8 mouse cellular contexts compared by ENCODE assay signal in the genomic region with DNA sequence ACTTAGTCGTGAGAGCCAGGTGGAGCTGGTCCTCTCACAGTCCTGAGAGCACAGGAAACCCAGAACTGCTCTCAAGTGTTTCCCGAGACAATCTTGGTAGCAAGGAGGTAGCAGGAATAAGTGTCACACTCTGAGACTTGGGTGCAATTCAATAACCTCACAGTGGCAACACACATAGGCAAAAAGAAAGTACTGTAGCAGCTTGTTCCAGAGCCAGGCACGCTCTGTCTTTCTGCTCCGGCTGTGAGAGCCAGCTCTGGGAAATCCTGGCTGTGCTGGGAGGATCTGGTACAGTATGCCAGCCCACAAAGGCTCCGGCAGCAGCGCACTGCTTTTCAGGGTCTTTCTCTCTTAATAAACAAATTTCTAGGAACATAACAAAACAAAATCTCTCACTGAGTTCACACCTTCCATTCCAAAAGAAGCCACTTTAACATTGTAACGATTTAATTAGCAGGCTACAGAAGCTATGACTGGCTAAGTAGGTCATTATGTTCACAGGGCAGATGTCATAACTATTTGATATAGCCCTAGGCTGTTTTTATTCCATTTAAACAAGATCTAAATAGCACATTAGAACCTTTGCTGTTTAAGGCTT. TPM values are rescaled to one million over a fixed set of nuclear protein-coding genes. Genes with fewer than 3 reads are reported as not detected.
A peak's percentile ranks its signal among the peaks of the same experiment; 100 is the strongest.
DNase-seq lines count a peak whose midpoint lies in the region; ATAC-seq and TF ChIP-seq lines count a peak whose summit lies in the region.

No protein-coding gene starts in this region.

- TF ChIP-seq POLR2A in kidney, adult 2 months (IDR thresholded peaks at IDR 0.05; ENCODE audit: low read depth, low read length): no peak

- intact Hi-C loops in left cerebral cortex, postnatal 14 days (cut with DNase I): loop anchor here (10.0 kb wide), 1 partner anchor 192 kb away; no protein-coding TSS in a partner anchor

- H3K4me3 ChIP-seq in kidney, embryonic 15.5 days (replicated peaks): peak overlapping the region; percentile 90
- H3K4me3 ChIP-seq in kidney, adult 2 months (ENCODE audit: insufficient read depth, low read depth, low read length): no peak overlapping the region
- peak overlapping the region; percentile 96 for H3K4me3 ChIP-seq in embryonic facial prominence, embryonic 10.5 days
- peak overlapping the region; percentile 93 for H3K4me3 ChIP-seq in heart, embryonic 13.5 days
- H3K4me3 ChIP-seq in neural tube, embryonic 13.5 days: peak overlapping the region; percentile 60

- peak overlapping the region; percentile 95 for H3K4me2 ChIP-seq in kidney, embryonic 15.5 days
- peak overlapping the region; percentile 91 for H3K4me2 ChIP-seq in heart, embryonic 13.5 days
- peak overlapping the region; percentile 76 for H3K4me2 ChIP-seq in neural tube, embryonic 13.5 days

- WGBS in kidney, embryonic 15.5 days: 65% methylated on average over 7 of the region's 7 CpGs
- 54% methylated on average over 7 of the region's 7 CpGs for WGBS in kidney, adult 2 months
- WGBS in embryonic facial prominence, embryonic 10.5 days: 74% methylated on average over 7 of the region's 7 CpGs
- 55% methylated on average over 7 of the region's 7 CpGs for WGBS in heart, embryonic 13.5 days
- WGBS in neural tube, embryonic 13.5 days: 54% methylated on average over 7 of the region's 7 CpGs

- no peak for ATAC-seq in kidney, embryonic 15.5 days (replicated peaks; ENCODE audit: low FRiP score)
- no peak for ATAC-seq in heart, embryonic 13.5 days (ENCODE audit: extremely low read depth, insufficient number of reproducible peaks, low FRiP score, low TSS enrichment)
- no peak for ATAC-seq in neural tube, embryonic 13.5 days (ENCODE audit: low read depth)

- peak overlapping the region; percentile 85; the same call in 1 of the 2 replicates for H3K9ac ChIP-seq in kidney, embryonic 15.5 days
- peak overlapping the region; percentile 97 for H3K9ac ChIP-seq in heart, embryonic 13.5 days
- peak overlapping the region; percentile 82 for H3K9ac ChIP-seq in neural tube, embryonic 13.5 days

- H3K36me3 ChIP-seq in kidney, embryonic 15.5 days: peaks cover 15% of the 10 kb centered on the region
- no peaks in the 10 kb centered on the region for H3K36me3 ChIP-seq in kidney, adult 2 months (ENCODE audit: control insufficient read depth, insufficient read depth, low read length)
- H3K36me3 ChIP-seq in embryonic facial prominence, embryonic 10.5 days (replicated peaks): peaks cover 18% of the 10 kb centered on the region
- peaks cover 26% of the 10 kb centered on the region for H3K36me3 ChIP-seq in heart, embryonic 13.5 days
- peaks cover 9% of the 10 kb centered on the region for H3K36me3 ChIP-seq in neural tube, embryonic 13.5 days

- H3K4me1 ChIP-seq in kidney, embryonic 15.5 days: peaks cover 12% of the 10 kb centered on the region
- H3K4me1 ChIP-seq in kidney, adult 2 months (ENCODE audit: control insufficient read depth, insufficient read depth, low read length): no peaks in the 10 kb centered on the region
- H3K4me1 ChIP-seq in embryonic facial prominence, embryonic 10.5 days: peaks cover 14% of the 10 kb centered on the region
- H3K4me1 ChIP-seq in heart, embryonic 13.5 days: peaks cover 36% of the 10 kb centered on the region
- H3K4me1 ChIP-seq in neural tube, embryonic 13.5 days (replicated peaks): peaks cover 23% of the 10 kb centered on the region

- no peaks in the 10 kb centered on the region for H3K9me3 ChIP-seq in kidney, embryonic 15.5 days (replicated peaks)
- H3K9me3 ChIP-seq in embryonic facial prominence, embryonic 10.5 days: no peaks in the 10 kb centered on the region
- no peaks in the 10 kb centered on the region for H3K9me3 ChIP-seq in heart, embryonic 13.5 days
- H3K9me3 ChIP-seq in neural tube, embryonic 13.5 days: no peaks in the 10 kb centered on the region

- no peaks in the 10 kb centered on the region for H3K27me3 ChIP-seq in kidney, embryonic 15.5 days
- H3K27me3 ChIP-seq in kidney, adult 2 months (replicated peaks; ENCODE audit: control insufficient read depth, insufficient read depth, low read length): no peaks in the 10 kb centered on the region
- H3K27me3 ChIP-seq in embryonic facial prominence, embryonic 10.5 days (replicated peaks; ENCODE audit: low read depth, poor library complexity, severe bottlenecking): no peaks in the 10 kb centered on the region
- no peaks in the 10 kb centered on the region for H3K27me3 ChIP-seq in heart, embryonic 13.5 days (replicated peaks)
- H3K27me3 ChIP-seq in neural tube, embryonic 13.5 days: no peaks in the 10 kb centered on the region

- DNase-seq in kidney, adult 2 months: no peak
- DNase-seq in embryonic facial prominence, embryonic 10.5 days (ENCODE audit: low spot score): no peak
- peak; percentile 66 to 79 for DNase-seq in left cerebral cortex, postnatal 14 days (ENCODE audit: low spot score in 2 of 2)
- no peak for DNase-seq in ovary, postnatal 10 days (ENCODE audit: low spot score)
- DNase-seq in embryo, embryonic 9.5 days (ENCODE audit: extremely low spot score): no peak

- H3K27ac ChIP-seq in kidney, embryonic 15.5 days: no peak overlapping the region
- no peak overlapping the region for H3K27ac ChIP-seq in kidney, adult 2 months (ENCODE audit: insufficient read depth, low read depth, low read length)
- no peak overlapping the region for H3K27ac ChIP-seq in embryonic facial prominence, embryonic 10.5 days (replicated peaks)
- H3K27ac ChIP-seq in heart, embryonic 13.5 days (replicated peaks): 0 out of 2 replicates have a peak overlapping the region, but pooled peaks have one; percentile 20
- peak overlapping the region; percentile 78 for H3K27ac ChIP-seq in neural tube, embryonic 13.5 days (replicated peaks)

- no peak for TF ChIP-seq CTCF in kidney, adult 2 months (conservative IDR thresholded peaks at IDR 0.05; ENCODE audit: insufficient read depth, insufficient read length, low read depth, low read length)

RNA-seq across cellular contexts. Expression of a gene that starts 1.5 kb away (rescaled TPM):
- 5.0 and 5.6 TPM in 2 replicates for polyA plus RNA-seq in kidney, embryonic 15.5 days (2015; fragmentation: Nextera tagmentation; extraction: Ambion mirVana)
- 2.1 TPM in 2 replicates for polyA plus RNA-seq in kidney, adult 2 months (2012; rRNA removed)
- polyA plus RNA-seq in embryonic facial prominence, embryonic 10.5 days (2016; fragmentation: Nextera tagmentation; extraction: Ambion mirVana): 6.4 and 7.3 TPM in 2 replicates
- polyA plus RNA-seq in heart, embryonic 13.5 days (2015; fragmentation: Nextera tagmentation; extraction: Ambion mirVana): 6.9 and 7.3 TPM in 2 replicates
- total RNA-seq in left cerebral cortex, postnatal 14 days (2021): 10 to 100 TPM; 71.1 to 85.1 TPM
- polyA plus RNA-seq in neural tube, embryonic 13.5 days (2015; fragmentation: Nextera tagmentation; extraction: Ambion mirVana): 15.1 and 16.9 TPM in 2 replicates

RNA-seq across cellular contexts. Expression of a gene that starts 12.1 kb away (rescaled TPM):
- 14.9 and 16.4 TPM in 2 replicates for polyA plus RNA-seq in kidney, embryonic 15.5 days (2015; fragmentation: Nextera tagmentation; extraction: Ambion mirVana)
- polyA plus RNA-seq in kidney, adult 2 months (2012; rRNA removed): 4.8 and 7.9 TPM in 2 replicates
- 16.6 and 16.7 TPM in 2 replicates for polyA plus RNA-seq in embryonic facial prominence, embryonic 10.5 days (2016; fragmentation: Nextera tagmentation; extraction: Ambion mirVana)
- polyA plus RNA-seq in heart, embryonic 13.5 days (2015; fragmentation: Nextera tagmentation; extraction: Ambion mirVana): 8.2 and 9.3 TPM in 2 replicates
- 1 to 10 TPM; 7.4 to 10.0 TPM for total RNA-seq in left cerebral cortex, postnatal 14 days (2021)
- 10.0 and 10.7 TPM in 2 replicates for polyA plus RNA-seq in neural tube, embryonic 13.5 days (2015; fragmentation: Nextera tagmentation; extraction: Ambion mirVana)

RNA-seq across cellular contexts. Expression of a gene that starts 36.9 kb away (rescaled TPM):
- polyA plus RNA-seq in kidney, embryonic 15.5 days (2015; fragmentation: Nextera tagmentation; extraction: Ambion mirVana): 0.22 and 0.25 TPM in 2 replicates
- polyA plus RNA-seq in kidney, adult 2 months (2012; rRNA removed): 0.05 and 0.11 TPM in 2 replicates
- polyA plus RNA-seq in embryonic facial prominence, embryonic 10.5 days (2016; fragmentation: Nextera tagmentation; extraction: Ambion mirVana): 0.12 and 0.13 TPM in 2 replicates
- polyA plus RNA-seq in heart, embryonic 13.5 days (2015; fragmentation: Nextera tagmentation; extraction: Ambion mirVana): 0.09 and 0.14 TPM in 2 replicates
- under 1 TPM; 0.15 to 0.25 TPM for total RNA-seq in left cerebral cortex, postnatal 14 days (2021)
- polyA plus RNA-seq in neural tube, embryonic 13.5 days (2015; fragmentation: Nextera tagmentation; extraction: Ambion mirVana): 0.12 and 0.14 TPM in 2 replicates

Comparison
In these comparisons a context has a peak if more than half of its experiments do, and no peak if none do; other contexts are left out.
1. H3K27ac ChIP-seq: peak in heart, embryonic 13.5 days (single experiment) and neural tube, embryonic 13.5 days (single experiment); none in kidney, embryonic 15.5 days (single experiment), kidney, adult 2 months (single experiment) and embryonic facial prominence, embryonic 10.5 days (single experiment).
2. DNase-seq: peak in left cerebral cortex, postnatal 14 days (2 of 2); none in kidney, adult 2 months (single experiment), embryonic facial prominence, embryonic 10.5 days (single experiment), ovary, postnatal 10 days (single experiment) and embryo, embryonic 9.5 days (single experiment).
3. Peak in every context shown above with its lines, with median percentiles within 50 percentile points of each other: H3K4me2 ChIP-seq and H3K9ac ChIP-seq.